Mouse (Mus musculus): ENCODE data around the gene Dmac2. TPM values are rescaled to one million over a fixed set of nuclear protein-coding genes. Genes with fewer than 3 reads are reported as not detected.
A peak's percentile ranks its signal among the peaks of the same experiment; 100 is the strongest.

Gene Dmac2
- polyA plus RNA-seq, 1 experiment from 2014 or later, result 48.7 TPM

DNA sequence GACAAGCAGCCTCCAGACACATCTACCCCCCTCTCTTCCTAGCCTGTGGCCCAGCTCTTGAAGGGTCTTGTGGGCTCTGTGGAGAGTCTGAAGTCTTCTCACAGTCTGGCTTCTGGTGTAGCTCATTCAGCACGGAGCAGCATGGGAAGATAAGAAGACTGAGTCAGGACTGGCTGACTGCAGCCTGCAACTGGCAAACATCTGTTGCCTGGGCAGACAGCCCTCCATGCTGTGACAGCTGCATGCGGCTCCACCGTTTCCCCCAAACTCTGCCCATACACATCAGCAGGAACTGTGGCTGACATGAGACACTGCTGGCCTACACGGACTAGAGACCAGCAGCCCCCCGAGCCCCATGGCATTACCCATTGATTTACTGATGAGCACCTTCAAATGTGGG is 5.6 kb downstream of the Dmac2 start:
- Histone ChIP-seq H3K9me3 (ENCODE audit: control insufficient read depth, low read length) (no peaks in the 10 kb centered on the region), H3K27ac (ENCODE audit: low read depth, low read length) (no peak overlapping the region), H3K27me3 (ENCODE audit: control insufficient read depth, insufficient read depth, low read length) (0 out of 2 replicates have a peak, but pooled peaks cover 3% of the 10 kb centered on the region), H3K36me3 (ENCODE audit: control insufficient read depth, insufficient read depth, low read length) (peaks cover 5% of the 10 kb centered on the region), H3K9ac (replicated peaks; ENCODE audit: low read depth, low read length) (no peak overlapping the region), H3K4me1 (ENCODE audit: control insufficient read depth, insufficient read depth, low read length) (peaks cover 11% of the 10 kb centered on the region), H3K4me2 (ENCODE audit: low read depth, low read length) (no peak overlapping the region), H3K4me3 (ENCODE audit: low read depth, low read length) (no peak overlapping the region)
- WGBS, result 86% methylated on average over 5 of the region's 5 CpGs
- ATAC-seq (ENCODE audit: low read depth), result no peak

DNA sequence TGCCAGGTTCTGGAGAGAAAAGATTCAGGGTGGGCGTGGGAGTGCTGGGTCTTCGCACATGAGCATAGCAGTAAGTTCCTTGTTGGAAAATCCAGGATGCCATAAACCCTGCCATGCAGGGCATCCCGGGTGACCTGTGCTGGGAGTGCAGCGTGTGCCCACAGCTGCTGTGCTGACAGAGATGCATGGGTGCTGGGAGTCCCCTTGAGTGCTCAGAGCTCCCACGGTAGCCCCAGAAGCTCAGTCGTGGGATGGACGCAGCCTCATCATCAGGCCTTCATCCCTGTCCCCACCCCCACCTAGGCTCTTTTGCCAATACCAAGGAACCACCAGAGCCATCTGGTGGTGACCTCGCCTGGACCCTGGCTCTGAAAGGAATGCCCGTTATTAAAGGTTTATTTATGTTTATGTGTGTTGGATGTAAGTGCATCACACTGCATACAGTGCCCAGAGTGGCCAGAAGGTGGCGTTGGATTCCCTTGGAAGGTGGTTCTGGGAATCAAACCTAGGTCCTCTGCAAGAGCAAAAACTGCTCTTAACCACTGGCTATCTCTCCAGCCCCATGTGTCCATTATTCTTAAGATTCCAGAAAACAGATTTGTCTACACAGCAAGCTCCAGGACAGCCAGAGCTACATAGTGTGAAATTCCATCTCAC is 6.5 kb downstream of the Dmac2 start:
- Histone ChIP-seq H3K4me3 (ENCODE audit: low read depth, low read length) (no peak overlapping the region), H3K36me3 (ENCODE audit: control insufficient read depth, insufficient read depth, low read length) (peaks cover 12% of the 10 kb centered on the region), H3K4me1 (ENCODE audit: control insufficient read depth, insufficient read depth, low read length) (peaks cover 11% of the 10 kb centered on the region), H3K27me3 (ENCODE audit: control insufficient read depth, insufficient read depth, low read length) (0 out of 2 replicates have a peak, but pooled peaks cover 3% of the 10 kb centered on the region), H3K4me2 (ENCODE audit: low read depth, low read length) (no peak overlapping the region), H3K9me3 (ENCODE audit: control insufficient read depth, low read length) (no peaks in the 10 kb centered on the region), H3K9ac (replicated peaks; ENCODE audit: low read depth, low read length) (no peak overlapping the region), H3K27ac (ENCODE audit: low read depth, low read length) (no peak overlapping the region)
- 80% methylated on average over 10 of the region's 10 CpGs for WGBS
- ATAC-seq (ENCODE audit: low read depth), result no peak

DNA sequence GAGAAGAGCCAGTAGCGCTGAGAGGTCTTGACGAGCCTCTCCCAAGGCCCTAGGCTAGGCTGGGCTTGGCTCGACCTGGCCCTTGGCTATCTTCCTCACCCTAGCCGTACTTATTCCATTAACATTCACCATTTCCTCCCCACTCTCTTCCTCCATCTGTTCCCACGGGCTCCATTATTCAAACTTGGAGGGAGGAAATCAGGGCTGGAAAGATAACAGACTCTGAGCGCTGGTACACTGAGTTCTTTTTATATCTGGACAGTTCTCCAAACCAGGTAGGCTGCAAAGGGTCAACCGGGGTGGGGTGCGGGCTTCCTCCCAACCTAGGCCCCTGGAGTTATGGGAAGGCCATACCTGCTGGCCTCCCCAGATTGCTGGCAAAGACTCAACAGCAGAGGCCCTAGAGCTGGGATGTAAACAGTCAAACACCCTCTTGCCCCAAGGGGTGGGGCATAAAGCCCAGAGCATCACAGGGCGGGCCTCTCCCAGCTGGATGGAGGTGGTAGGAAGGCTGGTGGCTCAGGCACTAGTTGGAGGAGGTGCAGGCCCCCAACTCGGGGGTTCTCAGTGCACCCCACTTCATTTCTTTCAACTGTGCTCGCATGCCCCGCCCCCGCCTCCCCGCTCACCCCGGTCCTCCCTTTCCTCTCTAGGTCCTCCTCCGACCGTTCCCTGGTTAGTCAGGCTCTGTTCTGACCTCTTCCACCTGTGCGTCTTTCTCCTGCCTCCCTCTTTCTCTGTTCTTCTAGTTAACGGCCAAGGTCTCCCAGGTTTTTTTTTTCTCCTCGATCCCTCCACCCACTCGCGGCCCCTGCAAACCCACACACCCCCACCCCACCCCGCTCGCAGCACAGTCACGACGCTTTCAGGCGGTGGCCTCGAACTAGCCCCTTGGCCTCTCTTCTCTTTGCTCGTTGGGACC is 7.6 kb downstream of the Dmac2 start, which contains the start of gene B3gnt8:
Gene B3gnt8, plus strand, starts transcription at position 146 of the 922 bp plus-strand sequence.
- Histone ChIP-seq H3K36me3 (ENCODE audit: control insufficient read depth, insufficient read depth, low read length) (peaks cover 16% of the 10 kb centered on the region), H3K4me1 (ENCODE audit: control insufficient read depth, insufficient read depth, low read length) (peaks cover 11% of the 10 kb centered on the region), H3K9me3 (ENCODE audit: control insufficient read depth, low read length) (no peaks in the 10 kb centered on the region), H3K27ac (ENCODE audit: low read depth, low read length) (no peak within 1 kb of the TSS), H3K4me2 (ENCODE audit: low read depth, low read length) (peak within 1 kb of the TSS; percentile 43), H3K27me3 (ENCODE audit: control insufficient read depth, insufficient read depth, low read length) (0 out of 2 replicates have a peak, but pooled peaks cover 3% of the 10 kb centered on the region), H3K4me3 (ENCODE audit: low read depth, low read length) (peak within 1 kb of the TSS; percentile 15), H3K9ac (replicated peaks; ENCODE audit: low read depth, low read length) (peak within 1 kb of the TSS; percentile 39)
- peak; percentile 36; the same call in 1 of the 2 replicates for ATAC-seq (ENCODE audit: low read depth)
- WGBS, result 21% methylated on average over 29 of the region's 29 CpGs

GRCm38 (mm10) chr7:25627431-25628322 is 8.5 kb downstream of the Dmac2 start:
- Histone ChIP-seq H3K4me2 (ENCODE audit: low read depth, low read length) (peak overlapping the region; percentile 43), H3K4me3 (ENCODE audit: low read depth, low read length) (peak overlapping the region; percentile 15), H3K27ac (ENCODE audit: low read depth, low read length) (no peak overlapping the region), H3K9ac (replicated peaks; ENCODE audit: low read depth, low read length) (peak overlapping the region; percentile 39), H3K27me3 (ENCODE audit: control insufficient read depth, insufficient read depth, low read length) (0 out of 2 replicates have a peak, but pooled peaks cover 3% of the 10 kb centered on the region), H3K9me3 (ENCODE audit: control insufficient read depth, low read length) (no peaks in the 10 kb centered on the region), H3K36me3 (ENCODE audit: control insufficient read depth, insufficient read depth, low read length) (peaks cover 25% of the 10 kb centered on the region), H3K4me1 (ENCODE audit: control insufficient read depth, insufficient read depth, low read length) (peaks cover 11% of the 10 kb centered on the region)
- ATAC-seq (ENCODE audit: low read depth), result peak; percentile 29; the same call in 1 of the 2 replicates
- WGBS, result 18% methylated on average over 38 of the region's 38 CpGs

- no peak overlapping the region for H3K27ac ChIP-seq (ENCODE audit: low read depth, low read length)
- no peak overlapping the region for H3K4me2 ChIP-seq (ENCODE audit: low read depth, low read length)
- WGBS, result 72% methylated on average over 8 of the region's 8 CpGs
- H3K9me3 ChIP-seq (ENCODE audit: control insufficient read depth, low read length), result no peaks in the 10 kb centered on the region
- peaks cover 11% of the 10 kb centered on the region for H3K4me1 ChIP-seq (ENCODE audit: control insufficient read depth, insufficient read depth, low read length)
- 0 out of 2 replicates have a peak, but pooled peaks cover 3% of the 10 kb centered on the region for H3K27me3 ChIP-seq (ENCODE audit: control insufficient read depth, insufficient read depth, low read length)
- no peak for ATAC-seq (ENCODE audit: low read depth)
- no peak overlapping the region for H3K4me3 ChIP-seq (ENCODE audit: low read depth, low read length)
- H3K9ac ChIP-seq (replicated peaks; ENCODE audit: low read depth, low read length), result no peak overlapping the region
- H3K36me3 ChIP-seq (ENCODE audit: control insufficient read depth, insufficient read depth, low read length), result peaks cover 29% of the 10 kb centered on the region
These were observed 9.1 kb downstream of the Dmac2 start for GRCm38 (mm10) chr7:25628323-25628620.

DNA sequence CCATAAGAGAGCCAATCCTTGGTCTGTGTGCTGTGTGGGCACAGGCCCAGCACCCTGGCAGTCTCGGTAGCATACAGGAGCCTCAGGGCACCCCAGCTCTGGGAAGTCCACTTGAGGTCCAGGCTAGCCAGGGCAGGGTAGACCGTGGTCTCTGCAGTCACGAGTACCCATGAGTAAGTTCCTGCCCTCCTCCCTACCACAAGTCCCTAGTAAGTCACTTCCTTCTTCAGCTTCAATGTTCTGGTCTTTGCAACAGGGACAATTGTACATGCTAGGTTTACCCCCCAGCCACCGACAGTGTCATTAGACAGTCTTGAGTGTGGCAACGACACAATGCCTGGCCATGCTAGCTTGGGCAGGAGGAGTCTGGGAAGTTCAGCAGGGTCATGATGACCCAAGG is 13.5 kb downstream of the Dmac2 start:
- H3K4me1 ChIP-seq (ENCODE audit: control insufficient read depth, insufficient read depth, low read length), result peaks cover under 1% of the 10 kb centered on the region; the same call in 1 of the 2 replicates
- no peak overlapping the region for H3K4me2 ChIP-seq (ENCODE audit: low read depth, low read length)
- H3K4me3 ChIP-seq (ENCODE audit: low read depth, low read length), result no peak overlapping the region
- no peak overlapping the region for H3K9ac ChIP-seq (replicated peaks; ENCODE audit: low read depth, low read length)
- no peak for ATAC-seq (ENCODE audit: low read depth)
- H3K36me3 ChIP-seq (ENCODE audit: control insufficient read depth, insufficient read depth, low read length), result peaks cover 30% of the 10 kb centered on the region
- H3K27me3 ChIP-seq (ENCODE audit: control insufficient read depth, insufficient read depth, low read length), result 0 out of 2 replicates have a peak, but pooled peaks cover 3% of the 10 kb centered on the region
- 98% methylated on average over 5 of the region's 5 CpGs for WGBS
- no peak overlapping the region for H3K27ac ChIP-seq (ENCODE audit: low read depth, low read length)
- no peaks in the 10 kb centered on the region for H3K9me3 ChIP-seq (ENCODE audit: control insufficient read depth, low read length)

GRCm38 (mm10) chr7:25636373-25636772 is 17.2 kb downstream of the Dmac2 start:
- no peak overlapping the region for H3K4me2 ChIP-seq (ENCODE audit: low read depth, low read length)
- H3K27ac ChIP-seq (ENCODE audit: low read depth, low read length), result no peak overlapping the region
- peaks cover 24% of the 10 kb centered on the region for H3K36me3 ChIP-seq (ENCODE audit: control insufficient read depth, insufficient read depth, low read length)
- H3K27me3 ChIP-seq (ENCODE audit: control insufficient read depth, insufficient read depth, low read length), result no peaks in the 10 kb centered on the region
- H3K4me1 ChIP-seq (ENCODE audit: control insufficient read depth, insufficient read depth, low read length), result no peaks in the 10 kb centered on the region
- WGBS, result 75% methylated on average over 3 of the region's 3 CpGs
- ATAC-seq (ENCODE audit: low read depth), result no peak
- no peak overlapping the region for H3K9ac ChIP-seq (replicated peaks; ENCODE audit: low read depth, low read length)
- H3K4me3 ChIP-seq (ENCODE audit: low read depth, low read length), result no peak overlapping the region
- no peaks in the 10 kb centered on the region for H3K9me3 ChIP-seq (ENCODE audit: control insufficient read depth, low read length)

- 90% methylated on average over 5 of the region's 5 CpGs for WGBS
These were observed 17.9 kb downstream of the Dmac2 start for GRCm38 (mm10) chr7:25637099-25637498.

More at GRCm38 (mm10) chr7:25637099-25637498, 17.9 kb downstream of the Dmac2 start:
- Histone ChIP-seq H3K4me3 (ENCODE audit: low read depth, low read length) (no peak overlapping the region), H3K9ac (replicated peaks; ENCODE audit: low read depth, low read length) (no peak overlapping the region), H3K36me3 (ENCODE audit: control insufficient read depth, insufficient read depth, low read length) (peaks cover 17% of the 10 kb centered on the region; the same call in 1 of the 2 replicates), H3K4me1 (ENCODE audit: control insufficient read depth, insufficient read depth, low read length) (no peaks in the 10 kb centered on the region), H3K9me3 (ENCODE audit: control insufficient read depth, low read length) (no peaks in the 10 kb centered on the region), H3K4me2 (ENCODE audit: low read depth, low read length) (no peak overlapping the region), H3K27ac (ENCODE audit: low read depth, low read length) (no peak overlapping the region), H3K27me3 (ENCODE audit: control insufficient read depth, insufficient read depth, low read length) (no peaks in the 10 kb centered on the region)
- no peak for ATAC-seq (ENCODE audit: low read depth)
